Mouse (Mus musculus) midbrain, embryonic 15.5 days (tissue): ENCODE results near the gene Gm28035. TPM values are rescaled to one million over a fixed set of nuclear protein-coding genes. Genes with fewer than 3 reads are reported as not detected.
A peak's percentile ranks its signal among the peaks of the same experiment; 100 is the strongest.

ENCODE experiments used
- ATAC-seq: fragments of 200-750 bp; cut with Nextera tagmentation; replicated peaks from 2 replicates; pipeline ENCODE4 v1.8.0; 2017; ENCODE audit warnings: moderate TSS enrichment
- H3K27ac ChIP-seq: fragments of 300-500 bp; sonication (generic); 2 replicates; pipeline ENCODE4 v1.5.1; 2015; ENCODE audit warnings: mild to moderate bottlenecking, inconsistent platforms
- H3K27me3 ChIP-seq: fragments of 300-500 bp; sonication (generic); replicated peaks from 2 replicates; pipeline ENCODE4 v1.6.1; 2015; ENCODE audit warnings: inconsistent platforms
- H3K36me3 ChIP-seq: fragments of 300-500 bp; sonication (generic); replicated peaks from 2 replicates; pipeline ENCODE4 v1.6.1; 2015; ENCODE audit warnings: inconsistent platforms
- H3K4me1 ChIP-seq: fragments of 300-500 bp; sonication (generic); 2 replicates; pipeline ENCODE4 v1.6.1; 2015; ENCODE audit warnings: inconsistent platforms
- H3K4me2 ChIP-seq: fragments of 300-500 bp; sonication (generic); 2 replicates; pipeline ENCODE4 v1.6.1; 2015; ENCODE audit warnings: inconsistent platforms, mild to moderate bottlenecking, moderate library complexity
- H3K4me3 ChIP-seq: fragments of 300-500 bp; sonication (generic); 2 replicates; pipeline ENCODE4 v1.5.1; 2015; ENCODE audit warnings: mild to moderate bottlenecking, inconsistent platforms
- H3K9ac ChIP-seq: fragments of 300-500 bp; sonication (generic); 2 replicates; pipeline ENCODE4 v1.6.1; 2015; ENCODE audit warnings: mild to moderate bottlenecking, inconsistent platforms
- H3K9me3 ChIP-seq: fragments of 300-500 bp; sonication (generic); 2 replicates; pipeline ENCODE4 v1.6.1; 2016; ENCODE audit warnings: inconsistent platforms
- WGBS: fragments of 180-500 bp; shearing (Covaris S2); methylation state at CpG from one replicate; pipeline ENCODE4 v1.1.7; 2015; ENCODE audit warnings: mixed read lengths; 5-methylcytosine and 5-hydroxymethylcytosine counted together
- polyA plus RNA-seq: library from polyadenylated mRNA; unstranded; fragments of >200 nt; fragmentation: Nextera tagmentation; extraction: Ambion mirVana; gene quantifications from 2 replicates; pipeline ENCODE4 v1.2.1, GENCODE M21; 2015

Gm28035 gene
- polyA plus RNA-seq, 1 experiment from 2014 or later: 0.31 TPM

DNA sequence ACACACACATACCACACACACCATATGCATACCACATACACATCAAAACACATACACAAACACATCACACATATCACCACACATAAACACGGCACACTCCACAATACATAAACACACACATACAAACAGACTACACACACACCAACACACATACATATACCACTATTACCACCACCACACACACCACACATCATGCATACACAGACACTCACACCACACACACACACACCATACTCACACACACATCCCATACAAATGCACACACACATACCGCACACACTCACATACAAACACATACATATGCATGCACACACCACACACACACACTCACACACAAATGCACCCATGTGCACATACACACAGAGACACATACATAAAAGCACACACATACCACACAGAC, 27.1 kb downstream of the Gm28035 start:
- no peaks in the 10 kb centered on the region for H3K27me3 ChIP-seq
- no peak overlapping the region for H3K4me2 ChIP-seq
- H3K36me3 ChIP-seq: peaks cover 16% of the 10 kb centered on the region
- H3K4me1 ChIP-seq: peaks cover 21% of the 10 kb centered on the region
- no peak overlapping the region for H3K9ac ChIP-seq
- no peaks in the 10 kb centered on the region for H3K9me3 ChIP-seq
- WGBS: 100% methylated on average over 2 of the region's 2 CpGs
- H3K27ac ChIP-seq: no peak overlapping the region
- no peak overlapping the region for H3K4me3 ChIP-seq
- no peak for ATAC-seq

GRCm38 (mm10) chr2:30268371-30268770, 28.0 kb downstream of the Gm28035 start:
- Histone ChIP-seq H3K4me3 (no peak overlapping the region), H3K27me3 (no peaks in the 10 kb centered on the region), H3K36me3 (peaks cover 11% of the 10 kb centered on the region), H3K9ac (no peak overlapping the region), H3K27ac (no peak overlapping the region), H3K4me2 (no peak overlapping the region), H3K9me3 (no peaks in the 10 kb centered on the region), H3K4me1 (peaks cover 17% of the 10 kb centered on the region)
- ATAC-seq: no peak
- WGBS: 63% methylated on average over 4 of the region's 4 CpGs

GRCm38 (mm10) chr2:30269241-30269990, 29.0 kb downstream of the Gm28035 start:
- no peak for ATAC-seq
- Histone ChIP-seq H3K27ac (no peak overlapping the region), H3K4me2 (no peak overlapping the region), H3K4me3 (no peak overlapping the region), H3K9ac (no peak overlapping the region), H3K27me3 (no peaks in the 10 kb centered on the region), H3K4me1 (peaks cover 16% of the 10 kb centered on the region), H3K9me3 (no peaks in the 10 kb centered on the region), H3K36me3 (peaks cover under 1% of the 10 kb centered on the region; the same call in 1 of the 2 replicates)
- WGBS: 92% methylated on average over 17 of the region's 17 CpGs

DNA sequence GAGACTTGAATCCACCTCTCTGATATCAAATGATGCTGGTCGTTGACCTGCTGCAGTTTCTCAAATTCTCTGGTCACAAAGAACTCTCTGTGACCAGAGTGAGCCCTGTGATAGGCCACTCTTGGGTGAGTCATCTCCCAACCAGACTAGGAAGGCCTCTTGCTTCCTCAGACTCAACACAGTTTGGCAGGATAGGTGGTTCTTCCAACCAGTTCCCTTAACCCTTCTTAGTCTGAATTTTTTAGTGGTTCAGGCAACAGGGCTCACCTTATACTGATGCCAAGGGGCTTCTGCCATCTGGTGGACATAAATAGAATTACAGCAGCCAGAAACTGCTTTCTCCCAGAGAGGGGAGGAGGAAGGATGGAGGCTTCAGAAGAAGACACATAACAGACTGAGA, 29.8 kb downstream of the Gm28035 start:
- no peak overlapping the region for H3K9ac ChIP-seq
- peak; percentile 67 for ATAC-seq
- H3K27ac ChIP-seq: no peak overlapping the region; the same call in 1 of the 2 replicates
- peaks cover 15% of the 10 kb centered on the region for H3K4me1 ChIP-seq
- no peak overlapping the region for H3K4me2 ChIP-seq
- WGBS: 64% methylated on average over 1 of the region's 1 CpGs
- H3K9me3 ChIP-seq: no peaks in the 10 kb centered on the region
- H3K36me3 ChIP-seq: no peaks in the 10 kb centered on the region
- H3K4me3 ChIP-seq: no peak overlapping the region
- no peaks in the 10 kb centered on the region for H3K27me3 ChIP-seq

- no peak for ATAC-seq
- Histone ChIP-seq H3K4me3 (no peak within 1 kb of the TSS), H3K4me2 (no peak within 1 kb of the TSS), H3K27ac (no peak within 1 kb of the TSS), H3K36me3 (0 out of 2 replicates have a peak, but pooled peaks cover 4% of the 10 kb centered on the region), H3K27me3 (no peaks in the 10 kb centered on the region), H3K9me3 (no peaks in the 10 kb centered on the region), H3K4me1 (peaks cover 13% of the 10 kb centered on the region), H3K9ac (no peak within 1 kb of the TSS)
- 93% methylated on average over 11 of the region's 11 CpGs for WGBS
These were observed 40.4 kb downstream of the Gm28035 start, which contains the start of gene Gm28038 for GRCm38 (mm10) chr2:30280743-30281142. Gene Gm28038, plus strand, starts transcription at chr2:30281043.

- H3K27me3 ChIP-seq: no peaks in the 10 kb centered on the region
- H3K9ac ChIP-seq: no peak overlapping the region
- H3K4me1 ChIP-seq: peaks cover 13% of the 10 kb centered on the region
- 0 out of 2 replicates have a peak, but pooled peaks cover 4% of the 10 kb centered on the region for H3K36me3 ChIP-seq
- no peaks in the 10 kb centered on the region for H3K9me3 ChIP-seq
- ATAC-seq: no peak
- WGBS: 82% methylated on average over 3 of the region's 3 CpGs
- H3K4me3 ChIP-seq: no peak overlapping the region
- H3K27ac ChIP-seq: no peak overlapping the region
- no peak overlapping the region for H3K4me2 ChIP-seq
These were observed 41.3 kb downstream of the Gm28035 start for GRCm38 (mm10) chr2:30281651-30282050.

DNA sequence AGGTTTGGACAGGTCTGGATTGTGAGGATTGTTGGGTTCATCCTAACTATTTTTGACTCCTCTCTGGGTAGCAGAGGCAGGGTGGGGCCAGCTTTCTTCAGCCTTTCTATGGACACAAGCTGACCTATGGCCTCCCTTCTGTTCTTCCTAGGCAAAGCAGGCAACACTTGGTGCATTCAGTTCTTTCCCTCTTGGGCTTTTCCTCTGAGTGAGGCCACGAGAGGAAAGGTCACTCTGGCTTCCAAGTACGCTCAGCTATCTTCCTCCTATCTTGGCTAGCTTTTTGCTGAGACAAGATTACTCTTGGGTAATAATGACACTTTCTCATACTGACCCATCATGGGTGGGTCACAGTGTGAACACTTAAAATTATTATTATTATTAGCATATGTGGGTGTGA, 42.8 kb downstream of the Gm28035 start:
- H3K27ac ChIP-seq: no peak overlapping the region
- H3K27me3 ChIP-seq: no peaks in the 10 kb centered on the region
- ATAC-seq: no peak
- H3K4me1 ChIP-seq: peaks cover 27% of the 10 kb centered on the region
- WGBS: 90% methylated on average over 2 of the region's 2 CpGs
- H3K4me2 ChIP-seq: no peak overlapping the region
- no peak overlapping the region for H3K4me3 ChIP-seq
- no peak overlapping the region for H3K9ac ChIP-seq
- no peaks in the 10 kb centered on the region for H3K9me3 ChIP-seq
- H3K36me3 ChIP-seq: 0 out of 2 replicates have a peak, but pooled peaks cover 4% of the 10 kb centered on the region

- Histone ChIP-seq H3K9me3 (no peaks in the 10 kb centered on the region), H3K9ac (no peak overlapping the region), H3K36me3 (0 out of 2 replicates have a peak, but pooled peaks cover 4% of the 10 kb centered on the region), H3K27ac (no peak overlapping the region), H3K4me1 (peaks cover 30% of the 10 kb centered on the region), H3K4me3 (peak overlapping the region; percentile 94), H3K4me2 (peak overlapping the region; percentile 99), H3K27me3 (no peaks in the 10 kb centered on the region)
- ATAC-seq: no peak
- WGBS: 93% methylated on average over 5 of the region's 5 CpGs
These were observed 44.6 kb downstream of the Gm28035 start for GRCm38 (mm10) chr2:30285004-30285403.

DNA sequence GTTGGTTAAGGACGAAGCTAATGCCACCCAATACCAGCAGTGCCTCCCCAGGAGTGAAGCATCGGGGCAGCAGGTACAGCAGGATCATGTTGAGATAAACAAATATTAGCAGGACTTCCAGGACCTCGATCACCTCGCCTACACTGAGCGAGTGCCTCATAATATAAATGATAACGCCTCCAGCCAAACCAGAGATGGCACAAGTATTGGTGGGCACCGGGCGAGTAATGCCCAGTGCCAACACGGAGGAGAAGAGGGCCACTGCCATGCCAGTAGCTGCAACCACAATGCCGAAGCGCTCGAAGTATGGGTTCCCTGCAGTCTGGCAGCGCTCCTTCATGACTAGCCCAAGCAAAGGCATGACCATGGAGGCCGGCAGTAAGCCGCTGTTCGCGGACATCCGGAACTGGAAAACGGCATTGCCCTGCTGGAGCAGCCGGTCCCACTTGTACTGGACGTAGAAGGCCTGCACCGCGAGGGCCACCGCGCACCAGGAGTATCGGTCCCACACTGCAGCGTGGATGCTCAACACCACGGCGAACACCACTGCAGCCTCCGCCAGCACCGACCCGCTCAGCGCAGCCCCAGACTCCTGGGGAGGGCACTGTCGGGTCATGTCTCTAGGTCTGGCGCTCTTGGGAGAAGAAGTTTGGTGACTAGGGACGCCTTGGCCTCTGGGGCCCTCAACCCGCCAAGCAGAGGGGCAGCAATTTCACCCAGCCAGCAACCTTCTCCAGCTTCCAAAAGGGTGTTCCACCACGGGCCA, 45.2 kb downstream of the Gm28035 start:
- peak; percentile 73 for ATAC-seq
- H3K4me3 ChIP-seq: peak overlapping the region; percentile 94
- no peaks in the 10 kb centered on the region for H3K9me3 ChIP-seq
- H3K4me2 ChIP-seq: peak overlapping the region; percentile 99
- H3K9ac ChIP-seq: peak overlapping the region; percentile 83
- H3K4me1 ChIP-seq: peaks cover 30% of the 10 kb centered on the region
- WGBS: 16% methylated on average over 38 of the region's 38 CpGs
- H3K27me3 ChIP-seq: no peaks in the 10 kb centered on the region
- H3K36me3 ChIP-seq: 0 out of 2 replicates have a peak, but pooled peaks cover 4% of the 10 kb centered on the region
- H3K27ac ChIP-seq: peak overlapping the region; percentile 76

GRCm38 (mm10) chr2:30286192-30287026, 46.0 kb downstream of the Gm28035 start, which contains the start of the genes Dolk and Nup188:
Gene Dolk, minus strand, starts transcription at chr2:30286334.
Gene Nup188, plus strand, starts transcription at chr2:30286397.
- H3K27me3 ChIP-seq: no peaks in the 10 kb centered on the region
- under 1% methylated on average over 65 of the region's 68 CpGs for WGBS
- no peaks in the 10 kb centered on the region for H3K36me3 ChIP-seq
- H3K4me3 ChIP-seq: peak within 1 kb of the TSS; percentile 94
- peak; percentile 94 for ATAC-seq
- no peaks in the 10 kb centered on the region for H3K9me3 ChIP-seq
- peak within 1 kb of the TSS; percentile 83 for H3K9ac ChIP-seq
- peak within 1 kb of the TSS; percentile 76 for H3K27ac ChIP-seq
- peaks cover 30% of the 10 kb centered on the region for H3K4me1 ChIP-seq
- peak within 1 kb of the TSS; percentile 99 for H3K4me2 ChIP-seq

GRCm38 (mm10) chr2:30287027-30287373, 46.6 kb downstream of the Gm28035 start:
- Histone ChIP-seq H3K4me3 (peak overlapping the region; percentile 94), H3K4me2 (peak overlapping the region; percentile 99), H3K9me3 (no peaks in the 10 kb centered on the region), H3K9ac (peak overlapping the region; percentile 83), H3K36me3 (no peaks in the 10 kb centered on the region), H3K27me3 (no peaks in the 10 kb centered on the region), H3K27ac (no peak overlapping the region; the same call in 1 of the 2 replicates), H3K4me1 (peaks cover 30% of the 10 kb centered on the region)
- no peak for ATAC-seq
- 0% methylated on average over 10 of the region's 10 CpGs for WGBS

DNA sequence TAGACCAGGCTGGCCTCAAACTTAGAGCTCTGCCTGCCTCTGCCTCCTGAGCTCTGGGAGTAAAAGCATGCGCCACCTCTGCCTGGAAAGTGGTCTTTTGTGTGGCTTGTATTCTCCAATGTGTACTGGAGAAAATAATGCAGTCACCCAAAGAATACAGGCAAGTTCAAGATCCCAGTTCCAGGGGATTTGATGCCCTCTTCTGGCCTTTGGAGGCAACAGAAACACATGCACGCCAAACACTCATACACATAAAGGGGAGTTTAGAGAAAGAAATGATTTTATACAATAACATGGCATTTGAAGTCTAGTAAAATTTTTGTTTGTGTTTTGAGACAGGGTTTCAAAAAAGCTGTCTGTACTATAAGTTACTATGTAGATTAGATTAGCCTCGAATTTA, 59.2 kb downstream of the Gm28035 start:
- WGBS: 85% methylated on average over 3 of the region's 3 CpGs
- Histone ChIP-seq H3K27me3 (no peaks in the 10 kb centered on the region), H3K4me2 (no peak overlapping the region), H3K4me1 (no peaks in the 10 kb centered on the region), H3K36me3 (peaks cover 52% of the 10 kb centered on the region), H3K9ac (no peak overlapping the region), H3K9me3 (no peaks in the 10 kb centered on the region), H3K4me3 (no peak overlapping the region), H3K27ac (no peak overlapping the region)
- ATAC-seq: no peak
